Mouse (Mus musculus): ENCODE measurements around the gene Pi16.

Pi16 gene

GRCm38 (mm10) chr17:29304376-29305057 is 13.0 kb upstream of the Pi16 start:
- no peak for DNase-seq

GRCm38 (mm10) chr17:29305058-29305806 is 12.2 kb upstream of the Pi16 start:
- DNase-seq, result peak; percentile 44

GRCm38 (mm10) chr17:29305871-29306270 is 11.6 kb upstream of the Pi16 start:
- DNase-seq, result no peak

GRCm38 (mm10) chr17:29310056-29310623 is 7.3 kb upstream of the Pi16 start:
- no peak for DNase-seq

GRCm38 (mm10) chr17:29311602-29312001 is 5.9 kb upstream of the Pi16 start:
- DNase-seq, result no peak

GRCm38 (mm10) chr17:29312082-29312481 is 5.4 kb upstream of the Pi16 start:
- no peak for DNase-seq

GRCm38 (mm10) chr17:29313300-29313699 is 4.2 kb upstream of the Pi16 start:
- DNase-seq, result no peak

- DNase-seq, result no peak
Measured at GRCm38 (mm10) chr17:29315672-29316465, 1.6 kb upstream of the Pi16 start.

GRCm38 (mm10) chr17:29316891-29317290 is 589 bp upstream of the Pi16 start:
- no peak for DNase-seq

- DNase-seq, result no peak
Measured at GRCm38 (mm10) chr17:29318731-29319250, 1.3 kb downstream of the Pi16 start.

- no peak for DNase-seq
Measured at GRCm38 (mm10) chr17:29319476-29319875, 2.0 kb downstream of the Pi16 start.

- DNase-seq, result no peak
Measured at GRCm38 (mm10) chr17:29319881-29320639, 2.6 kb downstream of the Pi16 start.

- no peak for DNase-seq
Measured at GRCm38 (mm10) chr17:29321765-29322602, 4.5 kb downstream of the Pi16 start.

- no peak for DNase-seq
Measured at GRCm38 (mm10) chr17:29322603-29322962, 5.1 kb downstream of the Pi16 start.

GRCm38 (mm10) chr17:29323625-29324024 is 6.1 kb downstream of the Pi16 start:
- no peak for DNase-seq

- no peak for DNase-seq
Measured at GRCm38 (mm10) chr17:29325831-29326230, 8.4 kb downstream of the Pi16 start.

- DNase-seq, result no peak
Measured at GRCm38 (mm10) chr17:29326531-29327529, 9.3 kb downstream of the Pi16 start.

GRCm38 (mm10) chr17:29327691-29328090 is 10.2 kb downstream of the Pi16 start:
- DNase-seq, result no peak

GRCm38 (mm10) chr17:29330221-29330620 is 12.7 kb downstream of the Pi16 start:
- DNase-seq, result no peak
